Mouse (Mus musculus) hindbrain, embryonic 15.5 days (tissue): Measurements from ENCODE around the gene Cacng7. TPM values are rescaled to one million over a fixed set of nuclear protein-coding genes. Genes with fewer than 3 reads are reported as not detected.

Experiments used
- ATAC-seq: fragments of 200-750 bp; cut with Nextera tagmentation; 2 replicates; pipeline ENCODE4 v1.8.0; 2017; ENCODE audit warnings: low read depth, moderate number of reproducible peaks, moderate TSS enrichment; ENCODE audit not compliant: low FRiP score
- H3K27ac ChIP-seq: fragments of 300-500 bp; sonication (generic); replicated peaks from 2 replicates; pipeline ENCODE4 v1.5.1; 2015; ENCODE audit warnings: mild to moderate bottlenecking, inconsistent platforms
- H3K27me3 ChIP-seq: fragments of 300-500 bp; sonication (generic); 2 replicates; pipeline ENCODE4 v1.6.1; 2015; ENCODE audit warnings: control low read depth, inconsistent platforms
- H3K36me3 ChIP-seq: fragments of 300-500 bp; sonication (generic); 2 replicates; pipeline ENCODE4 v1.6.1; 2015; ENCODE audit warnings: control low read depth, inconsistent platforms
- H3K4me1 ChIP-seq: fragments of 300-500 bp; sonication (generic); replicated peaks from 2 replicates; pipeline ENCODE4 v1.6.1; 2015; ENCODE audit warnings: control low read depth, inconsistent platforms
- H3K4me2 ChIP-seq: fragments of 300-500 bp; sonication (generic); 2 replicates; pipeline ENCODE4 v1.6.1; 2015; ENCODE audit warnings: moderate library complexity, mild to moderate bottlenecking, inconsistent platforms
- H3K4me3 ChIP-seq: fragments of 300-500 bp; sonication (generic); 2 replicates; pipeline ENCODE4 v1.5.1; 2015; ENCODE audit warnings: mild to moderate bottlenecking, inconsistent platforms
- H3K9ac ChIP-seq: fragments of 300-500 bp; sonication (generic); 2 replicates; pipeline ENCODE4 v1.6.1; 2015; ENCODE audit warnings: inconsistent platforms
- H3K9me3 ChIP-seq: fragments of 300-500 bp; sonication (generic); 2 replicates; pipeline ENCODE4 v1.6.1; 2016; ENCODE audit warnings: control low read depth, inconsistent platforms
- WGBS: fragments of 180-500 bp; shearing (Covaris S2); methylation state at CpG from one replicate; pipeline ENCODE4 v1.1.7; 2015; 5-methylcytosine and 5-hydroxymethylcytosine counted together
- polyA plus RNA-seq: library from polyadenylated mRNA; unstranded; fragments of >200 nt; fragmentation: Nextera tagmentation; extraction: Ambion mirVana; gene quantifications from 2 replicates; pipeline ENCODE4 v1.2.1, GENCODE M21; 2015

Gene Cacng7
- polyA plus RNA-seq, 1 experiment from 2014 or later: 3.9 TPM

- H3K4me3 ChIP-seq: no peak overlapping the region
- H3K27me3 ChIP-seq: no peaks in the 10 kb centered on the region
- no peak for ATAC-seq
- no peak overlapping the region for H3K4me2 ChIP-seq
- H3K4me1 ChIP-seq: no peaks in the 10 kb centered on the region
- no peaks in the 10 kb centered on the region for H3K9me3 ChIP-seq
- H3K9ac ChIP-seq: no peak overlapping the region
- H3K36me3 ChIP-seq: peaks cover 40% of the 10 kb centered on the region
- 87% methylated on average over 6 of the region's 6 CpGs for WGBS
- H3K27ac ChIP-seq: no peak overlapping the region
These were observed 22.1 kb downstream of the Cacng7 start for GRCm38 (mm10) chr7:3354850-3355249.

- Histone ChIP-seq H3K4me3 (no peak overlapping the region), H3K4me2 (no peak overlapping the region), H3K4me1 (no peaks in the 10 kb centered on the region), H3K9ac (no peak overlapping the region), H3K9me3 (no peaks in the 10 kb centered on the region), H3K27me3 (no peaks in the 10 kb centered on the region), H3K27ac (no peak overlapping the region), H3K36me3 (peaks cover 38% of the 10 kb centered on the region)
- ATAC-seq: no peak
- 82% methylated on average over 1 of the region's 1 CpGs for WGBS
These were observed 27.9 kb downstream of the Cacng7 start for GRCm38 (mm10) chr7:3360678-3361077.

- 41% methylated on average over 11 of the region's 11 CpGs for WGBS
- no peak for ATAC-seq
- no peak overlapping the region for H3K27ac ChIP-seq
- no peak overlapping the region for H3K4me2 ChIP-seq
- H3K4me3 ChIP-seq: no peak overlapping the region
- no peak overlapping the region for H3K9ac ChIP-seq
- H3K4me1 ChIP-seq: peaks cover 8% of the 10 kb centered on the region; the same call in 1 of the 2 replicates
- H3K27me3 ChIP-seq: 0 out of 2 replicates have a peak, but pooled peaks cover 4% of the 10 kb centered on the region
- no peaks in the 10 kb centered on the region for H3K9me3 ChIP-seq
- H3K36me3 ChIP-seq: peaks cover 17% of the 10 kb centered on the region
These were observed 33.0 kb downstream of the Cacng7 start for GRCm38 (mm10) chr7:3365547-3366279.

- WGBS: 21% methylated on average over 42 of the region's 42 CpGs
These were observed 34.2 kb downstream of the Cacng7 start for GRCm38 (mm10) chr7:3366705-3367516.

GRCm38 (mm10) chr7:3367569-3367968, 34.8 kb downstream of the Cacng7 start:
- Histone ChIP-seq H3K9ac (no peak overlapping the region), H3K9me3 (no peaks in the 10 kb centered on the region), H3K4me3 (no peak overlapping the region), H3K4me1 (peaks cover 8% of the 10 kb centered on the region; the same call in 1 of the 2 replicates), H3K27me3 (0 out of 2 replicates have a peak, but pooled peaks cover 4% of the 10 kb centered on the region), H3K36me3 (peaks cover 6% of the 10 kb centered on the region; the same call in 1 of the 2 replicates), H3K27ac (no peak overlapping the region), H3K4me2 (peak overlapping the region; percentile 31)
- WGBS: 14% methylated on average over 11 of the region's 11 CpGs
- ATAC-seq: no peak

More at GRCm38 (mm10) chr7:3366705-3367516, 34.2 kb downstream of the Cacng7 start:
- peaks cover 11% of the 10 kb centered on the region for H3K36me3 ChIP-seq
- H3K9me3 ChIP-seq: no peaks in the 10 kb centered on the region
- peaks cover 8% of the 10 kb centered on the region; the same call in 1 of the 2 replicates for H3K4me1 ChIP-seq
- H3K9ac ChIP-seq: no peak overlapping the region
- H3K27ac ChIP-seq: no peak overlapping the region
- ATAC-seq: no peak
- H3K27me3 ChIP-seq: 0 out of 2 replicates have a peak, but pooled peaks cover 4% of the 10 kb centered on the region
- peak overlapping the region; percentile 18 for H3K4me2 ChIP-seq
- no peak overlapping the region for H3K4me3 ChIP-seq

- H3K27me3 ChIP-seq: 0 out of 2 replicates have a peak, but pooled peaks cover 4% of the 10 kb centered on the region
- peaks cover 8% of the 10 kb centered on the region; the same call in 1 of the 2 replicates for H3K4me1 ChIP-seq
- H3K36me3 ChIP-seq: peaks cover 6% of the 10 kb centered on the region; the same call in 1 of the 2 replicates
- no peak overlapping the region for H3K4me3 ChIP-seq
- H3K4me2 ChIP-seq: no peak overlapping the region
- no peaks in the 10 kb centered on the region for H3K9me3 ChIP-seq
- no peak overlapping the region for H3K27ac ChIP-seq
- H3K9ac ChIP-seq: no peak overlapping the region
- no peak for ATAC-seq
- 33% methylated on average over 12 of the region's 12 CpGs for WGBS
These were observed 35.6 kb downstream of the Cacng7 start for GRCm38 (mm10) chr7:3368311-3368710.

- Histone ChIP-seq H3K4me2 (no peak overlapping the region), H3K27ac (no peak overlapping the region), H3K9ac (no peak overlapping the region), H3K27me3 (0 out of 2 replicates have a peak, but pooled peaks cover 4% of the 10 kb centered on the region), H3K9me3 (no peaks in the 10 kb centered on the region), H3K36me3 (peaks cover 5% of the 10 kb centered on the region; the same call in 1 of the 2 replicates), H3K4me1 (peaks cover 8% of the 10 kb centered on the region; the same call in 1 of the 2 replicates), H3K4me3 (no peak overlapping the region)
- no peak for ATAC-seq
- 72% methylated on average over 6 of the region's 6 CpGs for WGBS
These were observed 36.4 kb downstream of the Cacng7 start for GRCm38 (mm10) chr7:3369189-3369588.

GRCm38 (mm10) chr7:3370407-3370806, 37.7 kb downstream of the Cacng7 start:
- Histone ChIP-seq H3K4me3 (no peak overlapping the region), H3K27ac (no peak overlapping the region), H3K4me2 (no peak overlapping the region), H3K4me1 (peaks cover 8% of the 10 kb centered on the region; the same call in 1 of the 2 replicates), H3K9me3 (no peaks in the 10 kb centered on the region), H3K27me3 (0 out of 2 replicates have a peak, but pooled peaks cover 4% of the 10 kb centered on the region), H3K36me3 (no peaks in the 10 kb centered on the region), H3K9ac (no peak overlapping the region)
- WGBS: 71% methylated on average over 4 of the region's 4 CpGs
- ATAC-seq: no peak

- Histone ChIP-seq H3K9ac (no peak overlapping the region), H3K4me2 (no peak overlapping the region), H3K4me3 (no peak overlapping the region), H3K27me3 (no peaks in the 10 kb centered on the region), H3K27ac (no peak overlapping the region), H3K9me3 (no peaks in the 10 kb centered on the region), H3K36me3 (no peaks in the 10 kb centered on the region), H3K4me1 (peaks cover 5% of the 10 kb centered on the region; the same call in 1 of the 2 replicates)
- no peak for ATAC-seq
- WGBS: 51% methylated on average over 2 of the region's 2 CpGs
These were observed 39.6 kb downstream of the Cacng7 start for GRCm38 (mm10) chr7:3372376-3372775.

- Histone ChIP-seq H3K4me1 (no peaks in the 10 kb centered on the region), H3K9me3 (no peaks in the 10 kb centered on the region), H3K4me3 (no peak overlapping the region), H3K4me2 (no peak overlapping the region), H3K27me3 (no peaks in the 10 kb centered on the region), H3K27ac (no peak overlapping the region), H3K9ac (no peak overlapping the region), H3K36me3 (no peaks in the 10 kb centered on the region)
- ATAC-seq: no peak
- 77% methylated on average over 8 of the region's 8 CpGs for WGBS
These were observed 41.0 kb downstream of the Cacng7 start for GRCm38 (mm10) chr7:3373754-3374153.

- Histone ChIP-seq H3K36me3 (no peaks in the 10 kb centered on the region), H3K27me3 (no peaks in the 10 kb centered on the region), H3K4me2 (no peak overlapping the region), H3K4me1 (no peaks in the 10 kb centered on the region), H3K4me3 (no peak overlapping the region), H3K27ac (no peak overlapping the region), H3K9me3 (no peaks in the 10 kb centered on the region), H3K9ac (no peak overlapping the region)
- WGBS: 56% methylated on average over 4 of the region's 4 CpGs
- ATAC-seq: no peak
These were observed 44.1 kb downstream of the Cacng7 start for GRCm38 (mm10) chr7:3376831-3377230.

- no peaks in the 10 kb centered on the region for H3K27me3 ChIP-seq
- no peaks in the 10 kb centered on the region for H3K36me3 ChIP-seq
- no peak overlapping the region for H3K27ac ChIP-seq
- H3K4me3 ChIP-seq: no peak overlapping the region
- no peak overlapping the region for H3K4me2 ChIP-seq
- WGBS: 85% methylated on average over 9 of the region's 9 CpGs
- H3K9ac ChIP-seq: no peak overlapping the region
- H3K4me1 ChIP-seq: no peaks in the 10 kb centered on the region; the same call in 1 of the 2 replicates
- no peaks in the 10 kb centered on the region for H3K9me3 ChIP-seq
- no peak for ATAC-seq
These were observed 49.4 kb downstream of the Cacng7 start for GRCm38 (mm10) chr7:3382123-3382522.
